Mouse (Mus musculus): ENCODE measurements around the gene Lcmt1.

DNA sequence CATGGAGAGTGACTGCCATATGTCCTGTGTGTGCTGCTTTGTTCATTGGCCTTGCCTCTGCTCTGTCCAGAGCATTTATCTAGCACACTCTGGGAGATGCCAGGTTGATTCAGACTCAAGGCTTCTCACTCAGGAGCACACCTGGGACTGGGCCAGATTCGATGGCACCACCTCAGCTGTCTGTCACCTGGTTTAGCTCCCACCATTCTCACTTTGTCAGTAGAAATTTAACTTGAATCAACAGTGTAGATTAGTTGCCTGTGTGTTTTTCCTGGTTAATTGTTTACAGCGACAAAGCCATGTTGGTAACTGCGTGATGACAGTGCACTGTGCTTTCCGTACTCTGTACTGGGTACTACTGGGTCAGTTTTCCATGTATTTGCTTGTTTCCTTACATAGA lies 50.4 kb downstream of the Lcmt1 start:
- TF ChIP-seq CTCF (IDR thresholded peaks at IDR 0.05; ENCODE audit: borderline replicate concordance, insufficient read depth, low read depth, low read length) (no peak), POLR2A (IDR thresholded peaks at IDR 0.05; ENCODE audit: borderline replicate concordance, insufficient read depth, low read length) (no peak)

Measured in cerebellum, adult 2 months (tissue).